Mouse (Mus musculus) T-cell, adult 2 months (primary cell): Measurements from ENCODE around the gene Washc2.

ENCODE experiments used
- DNase-seq: peaks from one replicate; pipeline ENCODE4 v3.0.0; 2022; ENCODE audit warnings: low spot score

Washc2 gene

GRCm38 (mm10) chr6:116262824-116263223, 55.0 kb downstream of the Washc2 start:
- no peak for DNase-seq

GRCm38 (mm10) chr6:116264018-116264651, 56.3 kb downstream of the Washc2 start, which contains the start of gene Zfand4:
Gene Zfand4 (plus strand): TSS chr6:116264222.
- peak; percentile 83 for DNase-seq

GRCm38 (mm10) chr6:116264836-116265235, 57.0 kb downstream of the Washc2 start:
- no peak for DNase-seq

- no peak for DNase-seq
Observed at GRCm38 (mm10) chr6:116265603-116266002, 57.8 kb downstream of the Washc2 start.

- no peak for DNase-seq
Observed at GRCm38 (mm10) chr6:116266273-116267109, 58.7 kb downstream of the Washc2 start.

GRCm38 (mm10) chr6:116267110-116267423, 59.2 kb downstream of the Washc2 start:
- DNase-seq = no peak

- no peak for DNase-seq
Observed at GRCm38 (mm10) chr6:116275695-116276094, 67.9 kb downstream of the Washc2 start.

GRCm38 (mm10) chr6:116278679-116279317, 71.0 kb downstream of the Washc2 start:
- DNase-seq = no peak

- no peak for DNase-seq
Observed at GRCm38 (mm10) chr6:116281014-116281413, 73.2 kb downstream of the Washc2 start.

GRCm38 (mm10) chr6:116282546-116282945, 74.7 kb downstream of the Washc2 start:
- peak; percentile 46 for DNase-seq

GRCm38 (mm10) chr6:116283280-116283679, 75.4 kb downstream of the Washc2 start:
- no peak for DNase-seq

GRCm38 (mm10) chr6:116286321-116286720, 78.5 kb downstream of the Washc2 start:
- no peak for DNase-seq

- no peak for DNase-seq
Observed at GRCm38 (mm10) chr6:116286870-116287575, 79.2 kb downstream of the Washc2 start.

GRCm38 (mm10) chr6:116311411-116311810, 103.6 kb downstream of the Washc2 start:
- DNase-seq = no peak
